Mouse (Mus musculus): Measurements from ENCODE around the gene Mical3.

The Mical3 gene

DNA sequence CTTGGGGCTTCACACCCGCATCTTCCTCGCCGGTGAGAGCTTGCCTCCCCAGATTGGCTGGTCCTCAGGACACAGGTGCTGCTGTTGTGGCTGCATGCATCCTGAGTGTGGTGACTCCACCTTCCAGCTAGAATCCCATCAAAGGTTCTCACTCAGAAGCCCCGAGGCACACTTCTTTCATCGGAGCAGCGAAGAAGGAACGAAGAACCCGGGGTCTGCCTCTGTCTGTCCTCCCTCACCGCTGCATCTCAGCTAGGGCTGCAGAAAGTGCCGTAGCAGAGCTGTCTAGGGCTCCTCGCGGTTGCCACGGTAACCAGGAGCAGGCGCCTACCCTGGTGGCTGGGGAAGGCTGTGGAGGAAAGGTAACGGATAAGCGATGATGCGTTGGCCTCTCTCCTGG is at the start of gene Mical3:
Gene Mical3, minus strand, starts transcription at position 227 of the 400 bp plus-strand sequence.
- in situ Hi-C loops (cut with MboI, MseI) = no loop called here

DNA sequence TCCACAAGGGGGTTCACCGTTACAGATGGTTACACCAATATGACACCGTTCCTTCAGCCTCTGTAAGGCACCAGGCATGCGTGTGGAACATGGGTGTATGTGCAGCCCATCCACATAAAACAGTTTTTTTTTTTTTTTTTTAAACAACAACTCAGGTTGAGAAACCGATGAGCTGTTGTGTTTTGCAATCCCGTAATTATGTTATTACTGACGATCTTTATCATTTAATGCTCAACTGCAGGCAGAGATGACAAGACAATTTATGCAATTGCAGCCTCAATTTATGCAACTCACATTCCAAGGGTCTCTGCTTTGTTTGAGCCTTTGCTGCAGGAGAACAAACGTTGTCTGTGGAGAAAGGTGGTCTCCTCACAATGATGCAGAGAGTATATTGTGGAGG is 49.0 kb upstream of the Mical3 start:
- in situ Hi-C loops (cut with MboI, MseI) = loop anchor here (5.0 to 10.0 kb wide), 3 partner anchors 155 to 355 kb away; no protein-coding TSS in a partner anchor

DNA sequence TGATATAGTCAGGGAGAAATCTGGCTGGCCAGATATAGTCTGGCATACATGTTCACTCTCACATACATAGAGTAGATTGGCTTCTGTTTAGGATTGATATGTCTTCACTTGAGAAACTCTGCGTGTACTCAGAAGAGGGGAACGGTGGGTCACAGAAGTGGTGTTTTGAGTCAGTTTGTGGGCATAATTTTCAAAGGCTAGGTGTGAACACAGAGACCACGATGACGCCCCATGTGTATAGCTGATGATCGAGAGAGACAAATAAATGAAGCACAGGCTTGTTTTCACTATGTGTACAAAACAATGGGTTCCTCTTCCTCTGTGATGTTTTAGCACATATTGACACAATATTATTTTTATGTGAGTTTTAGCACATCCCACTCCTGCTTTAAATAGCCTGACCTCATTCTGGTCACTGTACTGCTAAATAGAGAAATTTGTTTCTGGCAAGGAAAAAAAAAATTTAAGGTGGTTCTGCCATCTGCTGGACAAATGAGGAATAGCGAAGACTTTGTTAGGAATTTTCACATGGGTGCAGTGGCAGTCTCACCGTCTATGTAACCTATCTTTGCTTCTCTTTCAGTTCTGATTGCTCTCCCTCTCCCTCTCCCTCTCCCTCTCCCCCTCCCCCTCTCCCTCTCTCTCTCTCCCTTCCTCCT is 48.0 kb upstream of the Mical3 start:
- in situ Hi-C loops (cut with MboI, MseI) = loop anchor here (5.0 kb wide), 1 partner anchor 207 kb away; no protein-coding TSS in a partner anchor

DNA sequence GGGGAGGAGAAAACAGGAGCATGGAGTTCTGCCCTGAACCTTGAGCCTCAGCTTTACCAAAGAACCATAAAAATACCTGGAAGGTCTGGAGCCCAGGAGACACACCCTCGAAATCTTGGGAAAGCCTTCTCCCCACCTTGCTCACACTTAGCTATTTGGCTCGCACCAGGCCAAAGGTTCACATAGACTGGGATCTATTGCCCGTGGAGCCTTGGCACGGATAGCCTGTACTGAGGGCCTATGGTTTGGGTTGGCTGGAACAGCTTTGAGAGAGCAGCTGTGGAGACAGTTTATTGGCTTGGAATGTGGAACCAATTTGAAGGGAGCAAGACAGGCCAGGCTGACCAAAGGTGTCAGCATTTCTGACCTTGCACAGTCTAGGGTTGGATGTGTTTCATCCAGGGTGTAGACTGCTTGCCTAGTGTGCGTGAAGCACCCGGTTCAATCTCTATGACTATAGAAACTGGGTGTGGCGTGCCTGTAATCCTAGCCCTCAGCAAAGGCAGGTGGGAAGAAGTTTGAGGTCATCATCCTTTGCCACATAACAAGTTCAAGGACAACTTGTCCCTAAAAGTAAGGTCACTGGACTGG is 46.4 kb upstream of the Mical3 start:
- in situ Hi-C loops (cut with MboI, MseI) = loop anchor here (5.0 kb wide), 1 partner anchor 205 kb away; no protein-coding TSS in a partner anchor

DNA sequence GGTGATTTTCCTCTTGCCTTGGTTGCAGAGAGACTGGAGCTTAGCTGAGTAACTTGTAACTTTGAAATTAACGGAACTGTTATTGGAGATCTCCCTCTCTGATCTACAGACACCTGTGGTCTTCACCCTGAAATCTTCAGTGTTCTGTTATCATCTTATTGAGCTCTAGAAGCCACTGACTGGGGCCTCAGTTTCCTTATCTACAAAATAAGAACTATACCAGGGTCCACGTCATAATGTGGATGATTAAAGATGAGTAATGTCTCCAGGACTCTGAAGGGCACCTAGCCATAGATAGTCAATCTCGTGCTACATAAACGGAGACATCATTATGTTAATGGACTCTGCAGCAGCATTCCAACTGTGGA is 45.9 kb upstream of the Mical3 start:
- in situ Hi-C loops (cut with MboI, MseI) = loop anchor here (5.0 kb wide), 1 partner anchor 204 kb away; no protein-coding TSS in a partner anchor

DNA sequence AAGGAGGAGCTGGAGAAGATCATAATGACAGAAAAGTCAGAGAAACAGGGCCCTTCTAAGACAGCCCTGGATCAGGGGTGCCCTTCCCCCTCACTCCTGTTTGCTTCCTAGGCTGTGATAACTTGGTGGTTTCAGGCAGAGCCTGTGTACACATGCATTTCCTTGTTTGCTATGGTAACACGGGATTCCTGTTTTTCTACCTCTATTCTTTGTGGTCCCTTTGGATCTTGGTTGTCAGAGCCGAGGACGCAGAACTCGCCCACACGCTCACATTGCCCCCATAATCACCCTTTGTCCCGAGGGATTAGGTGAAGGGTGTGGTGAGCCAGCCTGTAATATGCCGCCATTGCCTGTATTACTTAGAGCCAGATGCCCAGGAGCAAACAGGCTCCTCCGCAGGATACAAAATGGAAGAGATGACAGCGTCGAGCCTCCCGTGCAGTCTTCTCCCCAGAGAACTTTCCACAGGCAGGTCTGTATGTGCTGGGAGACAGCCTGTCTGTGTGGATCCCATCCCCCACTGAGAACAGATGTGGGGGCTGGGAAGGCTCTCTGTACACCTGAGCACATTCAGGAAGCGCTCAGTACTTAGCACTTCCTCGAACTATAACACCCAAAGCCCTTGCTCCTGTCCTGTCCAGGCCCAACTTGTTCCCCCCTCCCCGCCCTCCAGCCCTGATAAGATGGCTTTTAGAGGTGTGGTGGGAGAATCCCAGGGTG is 45.4 kb upstream of the Mical3 start:
- in situ Hi-C loops (cut with MboI, MseI) = loop anchor here (5.0 kb wide), 1 partner anchor 204 kb away; no protein-coding TSS in a partner anchor

DNA sequence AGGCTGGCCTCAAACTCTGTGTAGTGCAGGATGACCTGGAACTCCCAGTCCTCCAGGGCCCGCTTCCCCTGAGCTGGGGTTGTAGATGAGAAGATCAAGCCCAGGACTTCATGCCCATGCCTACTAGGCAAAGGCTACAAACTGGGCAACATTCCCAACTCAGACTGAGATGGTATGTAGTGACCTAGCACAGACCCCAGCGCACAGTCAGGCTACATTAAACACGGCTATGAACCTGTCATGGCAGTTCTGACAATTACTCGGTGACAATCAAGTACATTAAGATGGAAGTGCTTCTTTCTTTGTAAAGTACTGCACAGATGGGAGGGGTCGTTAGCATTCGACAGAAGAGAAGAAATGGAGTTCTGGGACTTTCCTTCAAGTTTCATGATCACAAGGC is 44.0 kb upstream of the Mical3 start:
- in situ Hi-C loops (cut with MboI, MseI) = loop anchor here (5.0 kb wide), 1 partner anchor 202 kb away; no protein-coding TSS in a partner anchor

DNA sequence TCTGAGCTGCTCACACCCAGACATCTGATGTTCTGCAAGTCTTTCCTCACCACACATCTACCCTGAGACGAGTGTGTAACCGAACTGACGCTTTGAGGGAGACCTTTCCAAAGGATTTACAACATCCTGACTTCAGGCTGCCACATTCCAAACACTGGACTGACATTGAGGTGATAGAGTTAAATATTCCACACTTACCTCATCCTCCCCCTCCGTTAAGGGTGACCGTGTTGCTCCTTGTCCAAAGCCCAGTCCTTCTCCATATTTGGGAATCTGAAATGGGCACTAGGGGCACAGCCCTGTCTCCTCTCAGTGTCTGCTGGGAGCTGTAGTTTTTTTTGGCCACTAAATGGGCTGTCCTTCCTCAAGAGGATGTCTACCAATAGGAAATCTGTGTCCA is 42.7 kb upstream of the Mical3 start:
- in situ Hi-C loops (cut with MboI, MseI) = no loop called here

DNA sequence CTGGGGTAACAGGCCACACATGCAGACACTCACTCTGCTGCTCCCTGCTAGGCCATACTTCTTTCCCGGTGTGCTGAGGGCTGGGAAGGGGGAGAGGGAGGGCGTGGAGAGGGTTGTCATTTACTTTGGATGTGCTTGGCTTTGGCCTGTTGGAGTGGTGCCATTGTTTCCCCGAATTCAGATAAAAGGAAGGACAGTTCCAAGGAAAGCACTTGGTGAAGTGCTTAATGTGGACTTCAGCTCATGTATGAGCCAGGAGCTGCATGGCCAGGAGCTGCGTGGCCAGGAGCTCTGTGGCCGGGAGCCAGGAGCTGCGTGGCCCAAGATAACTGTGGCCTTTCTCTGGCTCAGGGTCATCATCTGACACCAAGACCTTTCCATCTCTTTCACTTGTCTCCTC is 40.3 kb upstream of the Mical3 start:
- in situ Hi-C loops (cut with MboI, MseI) = no loop called here

DNA sequence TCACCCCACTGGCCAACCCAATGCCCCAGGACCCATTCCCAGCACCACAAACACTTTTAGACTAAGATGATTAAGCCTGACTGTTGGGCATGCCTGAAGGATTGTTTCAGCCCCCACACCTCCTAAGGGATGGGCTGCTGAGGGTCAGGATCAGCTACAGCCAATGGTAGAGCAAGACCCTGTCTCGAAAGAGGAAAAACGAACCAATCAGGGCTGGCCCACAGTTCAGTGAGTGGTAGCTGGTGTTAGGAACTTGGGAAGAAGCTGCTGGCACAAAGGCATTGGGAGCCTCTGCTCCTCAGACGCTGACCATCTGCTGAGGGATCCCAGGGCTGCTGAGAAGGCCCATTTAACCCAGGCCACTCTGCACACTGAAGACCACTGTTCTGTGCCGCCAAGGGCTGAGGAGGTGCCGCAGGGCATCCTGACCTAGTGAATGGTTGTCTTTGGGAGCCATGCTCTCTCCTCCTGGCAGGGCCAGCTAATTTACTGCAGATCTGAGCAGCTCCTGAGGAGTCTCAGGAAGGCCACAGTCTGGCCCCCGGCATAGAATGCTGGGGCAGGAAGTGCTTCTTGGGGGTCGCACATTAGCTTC is 36.7 kb upstream of the Mical3 start:
- in situ Hi-C loops (cut with MboI, MseI) = no loop called here

DNA sequence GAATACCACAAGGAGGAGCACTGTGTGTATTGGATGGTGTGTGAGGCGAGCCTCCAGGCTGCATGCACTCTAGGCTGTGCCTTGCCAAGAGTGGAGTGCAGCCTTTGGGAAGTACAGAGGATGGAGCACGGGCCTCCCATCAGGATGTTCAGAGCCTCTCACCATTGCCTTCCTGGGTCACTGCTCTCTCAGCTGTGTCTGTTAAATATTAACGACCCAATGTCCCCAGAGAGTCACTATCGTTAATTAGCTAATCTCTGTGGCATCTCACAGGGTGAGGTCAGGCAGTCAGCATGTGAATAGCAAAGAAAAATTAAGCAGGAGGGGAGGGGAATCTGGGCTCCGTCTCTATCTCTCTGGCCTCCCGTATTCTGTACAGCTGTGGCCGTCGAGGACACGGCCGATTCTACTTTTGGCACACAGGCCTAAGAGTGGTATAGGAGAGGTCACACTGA is 35.3 kb upstream of the Mical3 start:
- in situ Hi-C loops (cut with MboI, MseI) = no loop called here

DNA sequence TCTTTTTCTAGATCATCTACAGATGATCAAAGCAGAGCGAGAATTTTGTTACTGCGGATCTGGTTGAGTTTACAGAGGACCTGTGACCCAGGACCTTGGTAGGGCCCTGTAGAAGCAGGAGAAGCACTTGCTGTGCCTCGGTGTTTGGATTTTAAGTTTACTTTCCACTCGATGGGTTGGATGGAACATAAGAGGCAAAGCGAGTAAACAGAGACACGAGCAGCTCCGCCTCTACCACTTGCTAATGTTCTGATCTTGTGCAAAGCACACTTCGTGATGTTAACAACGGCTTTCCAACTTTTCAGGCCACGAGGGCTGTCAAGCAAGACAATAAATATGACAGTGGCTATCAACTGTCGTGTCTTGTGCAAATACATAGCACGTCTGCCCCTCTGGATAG is 31.8 kb upstream of the Mical3 start:
- in situ Hi-C loops (cut with MboI, MseI) = no loop called here

DNA sequence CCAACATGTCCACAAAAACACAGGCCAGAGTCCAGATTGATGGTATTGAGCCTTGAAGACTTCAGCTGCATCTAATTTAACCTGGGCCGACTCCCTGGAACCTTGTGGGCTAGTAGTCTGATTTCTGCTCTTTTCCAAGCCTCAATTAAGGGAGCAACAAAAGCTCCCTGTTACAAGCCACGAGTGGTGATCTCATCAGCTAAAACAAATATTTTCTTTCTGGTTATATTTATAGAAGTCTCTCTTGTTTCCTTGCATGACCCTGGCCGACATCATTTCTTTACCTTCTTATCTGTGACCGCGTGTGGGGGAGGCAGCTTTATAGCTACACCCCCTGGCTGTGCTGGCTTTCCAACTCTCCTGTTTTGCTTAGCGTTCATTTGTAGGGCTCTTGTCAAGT is 29.3 kb upstream of the Mical3 start:
- in situ Hi-C loops (cut with MboI, MseI) = no loop called here

DNA sequence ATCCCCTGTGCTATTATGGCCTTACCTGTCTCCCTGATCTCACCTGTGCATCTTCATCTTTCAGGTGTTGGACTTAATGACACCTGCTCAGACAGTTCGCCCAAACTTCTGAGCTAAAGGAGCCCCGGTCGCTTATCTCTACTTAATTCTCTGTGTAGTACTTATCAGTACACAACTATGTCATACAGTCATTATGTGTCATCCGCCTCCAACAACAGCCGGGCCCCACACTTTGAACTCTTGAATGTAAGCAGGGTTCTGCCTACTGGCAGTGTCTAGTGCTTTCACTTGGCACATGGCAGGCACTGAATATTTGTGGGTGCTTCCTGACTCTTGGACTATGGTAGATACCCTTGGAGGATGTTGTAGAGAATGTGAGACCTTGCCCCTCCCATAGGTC is 28.8 kb upstream of the Mical3 start:
- in situ Hi-C loops (cut with MboI, MseI) = no loop called here

DNA sequence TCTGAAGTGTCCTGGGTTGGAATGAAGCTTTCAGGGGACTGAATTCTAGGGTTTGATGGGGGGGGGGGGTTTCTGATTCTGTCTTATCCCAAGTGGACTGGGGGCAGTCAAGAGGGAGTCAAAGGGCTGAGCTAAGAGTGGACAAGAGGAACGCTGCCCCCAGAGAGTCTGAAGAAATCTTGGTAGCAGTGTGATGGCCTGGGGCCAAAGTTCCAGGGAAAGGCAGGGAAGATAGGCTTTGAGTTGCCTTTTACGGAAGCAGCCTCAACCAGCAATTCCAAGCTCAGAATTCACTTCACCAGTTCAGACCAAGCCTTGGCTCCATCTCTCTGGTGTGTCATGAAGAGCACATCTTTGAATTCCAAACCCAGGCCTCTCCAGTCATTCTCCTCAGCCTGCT is 25.2 kb upstream of the Mical3 start:
- in situ Hi-C loops (cut with MboI, MseI) = no loop called here

DNA sequence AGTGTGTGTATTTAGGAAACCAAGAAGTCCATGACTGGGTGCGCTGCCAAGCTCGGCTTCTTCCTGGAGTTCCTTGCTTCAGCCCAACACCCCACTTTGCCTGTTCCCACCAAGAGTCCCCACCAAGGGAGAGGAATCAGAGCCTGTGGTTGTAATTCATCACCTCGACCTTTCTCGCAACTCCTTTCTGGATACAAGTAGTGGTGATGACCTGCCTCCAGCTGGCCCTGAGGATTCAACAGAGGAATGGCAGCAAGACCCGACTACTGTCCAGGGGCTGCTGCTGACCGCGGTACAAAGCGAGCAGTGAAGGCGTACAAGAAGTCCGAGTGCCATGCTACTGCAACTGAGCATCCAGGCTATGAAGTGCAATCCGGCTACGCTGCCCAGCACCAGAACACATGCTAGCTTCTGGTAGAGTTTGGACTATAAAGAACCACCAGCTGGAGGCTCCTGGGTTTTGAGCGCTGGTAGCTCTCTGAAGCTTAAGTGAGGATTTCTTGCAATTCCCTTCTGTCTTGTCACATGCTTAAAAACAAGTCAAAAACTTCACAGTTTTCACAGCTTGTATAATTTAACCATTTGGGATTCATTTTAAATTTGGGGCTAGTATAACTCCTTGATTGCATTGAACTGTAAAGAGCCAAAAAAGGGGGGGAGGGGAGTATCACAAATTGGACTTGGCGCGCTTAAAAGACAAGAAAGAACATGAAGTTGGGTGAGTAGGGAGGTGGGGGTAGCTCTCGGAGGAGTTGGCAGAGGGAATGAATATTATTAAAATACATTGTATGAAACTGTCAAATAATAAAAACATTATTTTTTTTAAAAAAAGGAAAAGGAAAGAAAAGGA is 23.9 kb upstream of the Mical3 start:
- in situ Hi-C loops (cut with MboI, MseI) = no loop called here

DNA sequence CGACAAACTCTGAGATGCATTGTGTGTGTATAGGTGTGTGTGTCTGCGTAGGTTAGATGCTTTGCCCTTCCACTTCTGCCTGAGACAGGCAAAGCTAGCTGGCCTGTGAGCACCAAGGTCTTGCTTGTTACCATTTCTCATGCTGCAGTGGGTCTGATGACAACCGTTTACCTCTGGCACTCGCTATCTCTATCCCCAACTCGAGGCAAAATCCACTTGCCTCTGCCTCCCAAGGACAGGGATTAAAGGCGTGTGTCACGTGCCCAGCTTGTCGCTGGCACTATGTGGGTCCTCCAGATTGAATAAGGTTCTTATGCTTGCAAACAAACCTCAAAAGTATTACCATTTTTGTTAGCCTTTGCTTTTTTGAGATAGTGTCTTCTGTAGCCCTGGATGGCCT is 22.4 kb upstream of the Mical3 start:
- in situ Hi-C loops (cut with MboI, MseI) = no loop called here

DNA sequence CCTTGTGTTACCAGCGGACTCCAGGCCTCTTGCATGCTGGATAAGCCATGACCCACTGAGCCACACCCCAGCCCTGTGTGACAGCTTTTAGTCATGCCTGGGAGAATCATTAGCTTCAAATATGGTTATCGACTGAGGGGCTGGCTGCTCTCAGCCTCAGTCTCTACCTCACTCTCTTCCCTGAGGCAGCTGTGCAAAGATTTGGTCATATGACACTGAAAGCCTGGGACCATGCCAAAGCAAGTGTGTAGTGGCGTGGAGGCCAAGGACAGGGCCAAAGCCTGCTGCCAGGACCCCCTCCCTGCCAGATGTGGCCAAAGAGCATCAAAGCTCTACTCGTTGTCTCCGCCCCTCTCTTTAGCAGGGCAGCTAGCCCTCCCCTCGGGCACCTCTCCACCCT is 20.9 kb upstream of the Mical3 start:
- in situ Hi-C loops (cut with MboI, MseI) = no loop called here

DNA sequence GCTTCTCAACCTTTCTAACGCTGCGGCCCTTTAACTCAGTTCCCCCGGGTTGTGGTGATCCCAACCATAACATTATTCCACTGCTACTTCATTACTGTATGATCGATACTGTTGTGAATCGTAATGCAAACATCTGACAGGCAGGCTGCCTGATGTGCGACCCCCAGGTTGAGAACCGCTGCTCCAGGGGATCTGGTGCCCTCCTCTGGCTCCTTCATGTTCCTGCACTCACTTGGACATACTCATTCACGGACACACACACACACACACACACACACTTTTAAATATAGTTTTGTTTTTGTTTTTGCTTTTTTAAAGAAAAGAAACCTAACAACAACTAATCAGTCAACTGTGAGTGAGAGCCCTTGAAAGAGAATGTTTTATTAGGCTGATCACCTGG is 19.3 kb upstream of the Mical3 start:
- in situ Hi-C loops (cut with MboI, MseI) = no loop called here

DNA sequence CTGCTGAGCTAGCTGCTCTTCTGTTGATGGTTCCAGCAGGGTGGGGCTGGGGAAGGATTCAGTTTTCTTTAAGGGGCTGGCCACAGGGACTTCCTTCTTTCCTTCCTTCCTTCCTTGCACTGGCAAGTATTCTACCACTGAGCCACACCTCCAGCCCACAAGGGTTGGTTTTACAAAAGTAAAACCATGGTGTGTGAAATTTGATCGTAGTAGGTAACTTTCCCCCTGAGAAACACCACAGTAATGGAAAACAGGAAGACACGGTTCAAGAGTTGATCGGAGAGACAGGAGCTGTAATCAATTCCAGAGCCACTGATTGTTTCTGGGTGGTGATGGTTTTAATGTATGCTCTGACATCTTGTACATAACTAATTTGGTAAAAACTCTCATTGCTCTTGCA is 18.6 kb upstream of the Mical3 start:
- in situ Hi-C loops (cut with MboI, MseI) = no loop called here

DNA sequence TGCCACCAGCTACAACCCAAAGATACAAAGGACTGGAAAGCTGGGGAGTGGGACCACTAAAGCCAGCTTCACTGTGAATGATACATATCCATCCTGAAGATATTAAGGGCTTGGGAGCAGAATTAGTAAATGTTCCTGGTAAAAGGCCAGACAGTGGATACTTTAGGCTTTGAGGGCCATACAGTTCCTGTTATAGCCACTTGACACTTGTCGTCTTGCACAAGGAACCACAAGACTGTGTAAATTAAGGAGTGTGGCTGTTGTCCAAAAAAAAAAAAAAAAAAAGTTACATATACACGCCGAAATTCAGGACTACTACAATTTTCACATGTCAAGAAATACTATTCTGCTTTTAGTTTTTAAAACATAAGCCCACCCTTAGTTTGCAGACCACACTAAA is 17.6 kb upstream of the Mical3 start:
- in situ Hi-C loops (cut with MboI, MseI) = no loop called here

Data from T-helper 1 cell (primary cell).